In the genomic region with DNA sequence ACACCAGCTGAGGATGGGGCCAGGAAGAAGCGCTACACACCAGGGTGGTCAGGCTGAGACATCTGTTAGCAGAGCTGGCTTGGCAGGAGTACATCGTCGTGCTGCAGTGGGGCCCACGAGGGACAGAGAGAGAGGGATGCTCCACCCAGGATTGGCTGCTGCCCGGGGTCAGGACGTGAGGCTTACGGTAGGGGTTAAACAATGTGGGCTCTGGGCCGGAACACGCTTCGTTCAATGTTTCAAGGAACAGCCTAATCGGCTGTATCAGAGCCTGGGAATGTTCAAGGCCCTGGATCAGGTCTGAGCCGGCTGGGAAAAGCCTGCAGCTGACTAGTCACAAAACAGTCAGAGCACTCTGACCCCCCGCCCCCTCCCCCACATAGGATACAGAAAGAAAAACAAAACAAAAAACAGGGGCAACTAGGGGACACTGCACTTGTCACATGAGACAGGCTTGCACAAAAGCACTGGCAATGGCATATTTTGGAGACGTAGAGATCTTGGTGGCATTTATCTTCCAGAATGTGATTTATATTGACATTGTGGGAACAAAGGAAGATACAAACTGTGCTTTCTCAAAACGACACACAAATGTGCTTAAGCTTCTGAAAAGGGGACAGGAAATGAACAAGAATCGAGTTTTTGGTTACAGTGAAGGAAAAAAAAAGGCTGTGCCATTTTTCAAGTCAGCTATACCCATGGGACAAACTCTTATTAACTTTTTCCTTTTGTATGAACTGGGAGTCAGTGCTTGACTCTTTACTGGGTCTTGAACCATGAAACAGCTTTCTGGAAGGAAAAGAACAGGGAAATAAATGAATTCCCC, we compare ENCODE assay signal across 8 mouse cellular contexts. TPM values are rescaled to one million over a fixed set of nuclear protein-coding genes. Genes with fewer than 3 reads are reported as not detected.
A peak's percentile ranks its signal among the peaks of the same experiment; 100 is the strongest.
DNase-seq lines count a peak whose midpoint lies in the region; ATAC-seq and TF ChIP-seq lines count a peak whose summit lies in the region.

No protein-coding gene starts in this region.

- H3K9ac ChIP-seq in forebrain, embryonic 16.5 days (replicated peaks; ENCODE audit: low read depth, low read length) = 0 out of 2 replicates have a peak overlapping the region, but pooled peaks have one; percentile 32
- peak overlapping the region; percentile 4; the same call in 1 of the 2 replicates for H3K9ac ChIP-seq in hindbrain, embryonic 12.5 days
- H3K9ac ChIP-seq in limb, embryonic 15.5 days = no peak overlapping the region

- H3K9me3 ChIP-seq in E14TG2a.4 (ENCODE audit: low read length) = no peaks in the 10 kb centered on the region
- no peaks in the 10 kb centered on the region for H3K9me3 ChIP-seq in forebrain, embryonic 16.5 days (ENCODE audit: control insufficient read depth, low read length)
- no peaks in the 10 kb centered on the region for H3K9me3 ChIP-seq in hindbrain, embryonic 12.5 days (replicated peaks)
- no peaks in the 10 kb centered on the region for H3K9me3 ChIP-seq in limb, embryonic 15.5 days

- no peak for TF ChIP-seq CTCF in E14TG2a.4 (conservative IDR thresholded peaks at IDR 0.05; ENCODE audit: low read length)
- TF ChIP-seq CTCF in small intestine, adult 2 months (IDR thresholded peaks at IDR 0.05; ENCODE audit: extremely low read depth, insufficient read length, insufficient replicate concordance, low read depth, low read length) = no peak

- peak; percentile 95 for DNase-seq in adipocyte (ENCODE audit: low spot score)
- no peak for DNase-seq in spleen, postnatal 4 days (ENCODE audit: low spot score in 2 of 2)
- no peak for DNase-seq in layer of hippocampus, postnatal 10 days (ENCODE audit: low spot score in 2 of 2)

- peaks cover 8% of the 10 kb centered on the region; the same call in 1 of the 2 replicates for H3K27me3 ChIP-seq in E14TG2a.4 (ENCODE audit: insufficient read depth, low read length)
- H3K27me3 ChIP-seq in forebrain, embryonic 16.5 days (replicated peaks; ENCODE audit: control insufficient read depth, insufficient read depth, low read length) = no peaks in the 10 kb centered on the region
- H3K27me3 ChIP-seq in hindbrain, embryonic 12.5 days = no peaks in the 10 kb centered on the region
- no peaks in the 10 kb centered on the region for H3K27me3 ChIP-seq in limb, embryonic 15.5 days
- H3K27me3 ChIP-seq in small intestine, adult 2 months (ENCODE audit: control insufficient read depth, insufficient read depth, low read length) = no peaks in the 10 kb centered on the region

- no peak for TF ChIP-seq POLR2A in small intestine, adult 2 months (IDR thresholded peaks at IDR 0.05; ENCODE audit: low read depth, low read length)

- 10% methylated on average over 16 of the region's 16 CpGs for WGBS in forebrain, embryonic 16.5 days
- WGBS in hindbrain, embryonic 12.5 days = 8% methylated on average over 16 of the region's 16 CpGs
- 9% methylated on average over 16 of the region's 16 CpGs for WGBS in limb, embryonic 15.5 days
- WGBS in small intestine, adult 2 months = 50% methylated on average over 16 of the region's 16 CpGs

- H3K36me3 ChIP-seq in E14TG2a.4 (ENCODE audit: insufficient read depth, low read length) = no peaks in the 10 kb centered on the region
- no peaks in the 10 kb centered on the region for H3K36me3 ChIP-seq in forebrain, embryonic 16.5 days (ENCODE audit: control insufficient read depth, insufficient read depth)
- no peaks in the 10 kb centered on the region for H3K36me3 ChIP-seq in hindbrain, embryonic 12.5 days
- H3K36me3 ChIP-seq in limb, embryonic 15.5 days = no peaks in the 10 kb centered on the region
- no peaks in the 10 kb centered on the region for H3K36me3 ChIP-seq in small intestine, adult 2 months (ENCODE audit: control insufficient read depth, insufficient read depth, low read length)

- H3K27ac ChIP-seq in forebrain, embryonic 16.5 days (ENCODE audit: low read length) = no peak overlapping the region
- H3K27ac ChIP-seq in hindbrain, embryonic 12.5 days = peak overlapping the region; percentile 64
- H3K27ac ChIP-seq in limb, embryonic 15.5 days = peak overlapping the region; percentile 86
- H3K27ac ChIP-seq in small intestine, adult 2 months (ENCODE audit: insufficient read depth, low read depth, low read length) = peak overlapping the region; percentile 50

- H3K4me2 ChIP-seq in forebrain, embryonic 16.5 days (ENCODE audit: low read length) = no peak overlapping the region
- 0 out of 2 replicates have a peak overlapping the region, but pooled peaks have one; percentile 3 for H3K4me2 ChIP-seq in hindbrain, embryonic 12.5 days (replicated peaks)
- H3K4me2 ChIP-seq in limb, embryonic 15.5 days = no peak overlapping the region

- peak; percentile 49 for ATAC-seq in forebrain, embryonic 16.5 days
- peak; percentile 84 for ATAC-seq in hindbrain, embryonic 12.5 days (ENCODE audit: low FRiP score)
- peak; percentile 71 for ATAC-seq in limb, embryonic 15.5 days (ENCODE audit: insufficient number of reproducible peaks, low FRiP score, low TSS enrichment, low read depth)

- H3K4me1 ChIP-seq in E14TG2a.4 (replicated peaks; ENCODE audit: low read depth, low read length) = peaks cover 55% of the 10 kb centered on the region
- H3K4me1 ChIP-seq in forebrain, embryonic 16.5 days (replicated peaks; ENCODE audit: control insufficient read depth, insufficient read depth, low read length) = peaks cover 14% of the 10 kb centered on the region
- peaks cover 33% of the 10 kb centered on the region for H3K4me1 ChIP-seq in hindbrain, embryonic 12.5 days
- H3K4me1 ChIP-seq in limb, embryonic 15.5 days = peaks cover 32% of the 10 kb centered on the region
- H3K4me1 ChIP-seq in small intestine, adult 2 months (ENCODE audit: control insufficient read depth, insufficient read depth, insufficient read length, low read length) = no peaks in the 10 kb centered on the region; the same call in 1 of the 2 replicates

- peak overlapping the region; percentile 30; the same call in 1 of the 2 replicates for H3K4me3 ChIP-seq in E14TG2a.4 (replicated peaks; ENCODE audit: low read length)
- H3K4me3 ChIP-seq in forebrain, embryonic 16.5 days (replicated peaks; ENCODE audit: low read length) = no peak overlapping the region
- no peak overlapping the region for H3K4me3 ChIP-seq in hindbrain, embryonic 12.5 days
- no peak overlapping the region for H3K4me3 ChIP-seq in limb, embryonic 15.5 days
- H3K4me3 ChIP-seq in small intestine, adult 2 months (ENCODE audit: low read depth, low read length) = no peak overlapping the region

RNA-seq across cellular contexts. Expression of a gene that starts 8.4 kb away (rescaled TPM):
- 280 and 300 TPM in 2 replicates for polyA plus RNA-seq in forebrain, embryonic 16.5 days (2015; fragmentation: Nextera tagmentation; extraction: Ambion mirVana)
- polyA plus RNA-seq in hindbrain, embryonic 12.5 days (2016; fragmentation: Nextera tagmentation; extraction: Ambion mirVana) = 222 and 249 TPM in 2 replicates
- polyA plus RNA-seq in limb, embryonic 15.5 days (2015; fragmentation: Nextera tagmentation; extraction: Ambion mirVana) = 513 and 549 TPM in 2 replicates
- 49.6 and 72.5 TPM in 2 replicates for polyA plus RNA-seq in small intestine, adult 2 months (2012; rRNA removed)
- 100 to 1,000 TPM; 205 to 226 TPM for total RNA-seq in layer of hippocampus, postnatal 10 days (2021)

RNA-seq across cellular contexts. Expression of a gene that starts 34.7 kb away (rescaled TPM):
- 0.15 and 1.1 TPM in 2 replicates for polyA plus RNA-seq in forebrain, embryonic 16.5 days (2015; fragmentation: Nextera tagmentation; extraction: Ambion mirVana)
- 1.6 and 5.9 TPM in 2 replicates for polyA plus RNA-seq in hindbrain, embryonic 12.5 days (2016; fragmentation: Nextera tagmentation; extraction: Ambion mirVana)
- polyA plus RNA-seq in limb, embryonic 15.5 days (2015; fragmentation: Nextera tagmentation; extraction: Ambion mirVana) = 62.4 and 62.7 TPM in 2 replicates
- polyA plus RNA-seq in small intestine, adult 2 months (2012; rRNA removed) = not detected in 2 replicates
- under 1 TPM in 1 of 2 experiments, not detected in 1; 0.11 TPM for total RNA-seq in layer of hippocampus, postnatal 10 days (2021)
